Mouse (Mus musculus) T-cell, adult 2 months (primary cell): ENCODE measurements around the gene Pyy.

Source experiments
- DNase-seq: peaks from one replicate; pipeline ENCODE4 v3.0.0; 2022; ENCODE audit warnings: low spot score

Gene Pyy

GRCm38 (mm10) chr11:102095676-102096075, 12.0 kb downstream of the Pyy start:
- DNase-seq: no peak

GRCm38 (mm10) chr11:102089088-102089808, 18.4 kb downstream of the Pyy start:
- peak; percentile 50 for DNase-seq

DNA sequence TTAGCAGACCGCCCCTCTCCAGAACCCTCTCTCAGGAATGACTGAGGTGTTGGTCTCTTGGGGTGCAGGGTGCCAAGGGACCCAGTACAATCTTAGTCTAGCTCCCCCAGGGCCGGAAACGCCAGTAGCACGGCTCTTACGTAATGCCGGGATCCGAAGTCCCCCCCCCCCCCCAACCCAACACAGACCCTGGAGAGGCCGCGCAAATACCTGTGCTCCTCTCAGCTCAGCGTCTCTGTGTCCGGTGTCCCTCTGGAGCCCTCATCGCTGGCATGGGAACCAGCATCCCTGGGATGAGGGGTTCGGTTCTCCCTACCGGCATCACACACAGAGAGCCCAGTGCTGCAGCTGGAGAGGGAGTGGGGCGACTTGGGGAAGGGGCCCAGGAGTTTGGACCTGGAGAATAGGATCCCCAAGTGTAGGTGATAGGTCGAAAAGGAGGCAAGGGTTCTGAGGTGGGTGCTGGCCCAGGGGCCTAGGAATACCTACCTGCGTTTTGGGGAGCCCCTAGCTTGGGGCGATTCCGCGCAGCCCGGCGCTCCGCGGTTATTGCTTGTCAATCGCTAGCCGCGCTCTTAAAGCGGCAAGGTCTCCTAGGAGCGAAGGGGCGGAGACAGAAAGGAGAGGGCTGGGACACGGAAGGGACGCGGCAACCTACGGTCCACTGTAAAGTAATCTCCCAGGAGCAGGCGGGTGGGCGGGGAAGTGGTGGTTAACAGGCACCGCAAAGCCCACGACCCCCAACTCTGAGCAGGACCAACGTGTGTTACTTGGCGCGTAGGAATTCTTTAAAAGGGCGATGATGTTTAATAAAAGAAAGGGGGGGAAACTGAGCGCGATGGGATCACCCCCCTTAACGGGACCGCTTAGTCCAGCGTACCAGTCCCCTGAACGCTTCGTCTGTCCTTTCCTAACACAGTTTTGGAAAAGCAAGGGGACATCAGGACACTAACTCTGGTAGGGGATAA, 19.4 kb downstream of the Pyy start, which contains the start of gene Mpp2:
Mpp2 (minus strand) TSS at position 585 of the 968 bp plus-strand sequence.
- peak; percentile 27 for DNase-seq

DNA sequence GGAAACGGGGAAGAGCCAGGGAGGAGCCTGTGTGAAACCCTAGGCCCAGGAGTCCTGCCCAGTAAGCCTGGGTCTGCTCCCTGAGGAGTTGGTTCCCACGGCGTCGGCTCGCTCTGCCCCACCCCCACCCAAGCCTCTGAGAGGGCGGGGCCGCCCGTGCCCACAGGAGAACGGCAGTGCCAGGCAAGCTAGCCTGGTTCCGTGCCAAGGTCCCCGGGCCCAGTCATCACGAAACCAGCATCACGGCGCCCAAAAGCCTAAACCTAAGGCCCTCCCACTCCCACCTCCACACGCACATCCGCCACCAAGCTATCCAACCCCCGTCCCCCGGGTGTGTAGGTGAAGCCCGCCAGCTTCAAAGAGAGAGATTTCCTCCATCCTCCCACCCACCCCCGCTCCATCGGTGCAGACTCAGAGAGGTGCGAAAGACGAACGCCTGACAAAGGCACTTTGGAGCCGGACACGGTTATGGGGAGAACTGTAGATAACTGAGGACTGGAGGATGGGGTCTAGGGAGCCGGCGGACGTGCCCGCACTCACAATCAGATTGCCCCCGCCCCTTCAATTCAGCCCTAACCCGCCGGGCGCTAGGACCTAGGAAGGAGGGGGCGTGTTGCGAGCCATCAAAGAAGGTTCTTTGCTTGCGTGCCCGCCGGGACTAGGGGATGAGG, 20.4 kb downstream of the Pyy start:
- peak; percentile 89 for DNase-seq

DNA sequence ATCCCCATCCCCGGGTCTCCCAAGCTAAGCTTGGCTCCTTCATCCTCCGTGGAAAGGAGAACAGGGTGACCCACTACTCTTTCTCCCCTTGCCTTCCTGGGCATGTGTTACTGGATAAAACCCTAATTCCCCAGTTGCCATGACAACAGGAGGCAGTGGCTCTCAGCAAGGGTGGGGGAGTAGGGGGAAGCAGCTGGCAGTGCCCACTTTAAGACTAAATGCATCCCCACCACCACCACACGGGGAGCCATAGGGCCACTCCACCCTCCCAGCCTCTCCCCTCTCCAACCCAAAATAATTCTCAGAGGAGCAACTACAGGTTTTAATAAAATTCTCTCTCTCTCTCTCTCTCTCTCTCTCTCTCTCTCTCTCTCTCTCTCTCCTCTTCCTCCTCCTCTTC, 21.3 kb downstream of the Pyy start:
- peak; percentile 18 for DNase-seq

DNA sequence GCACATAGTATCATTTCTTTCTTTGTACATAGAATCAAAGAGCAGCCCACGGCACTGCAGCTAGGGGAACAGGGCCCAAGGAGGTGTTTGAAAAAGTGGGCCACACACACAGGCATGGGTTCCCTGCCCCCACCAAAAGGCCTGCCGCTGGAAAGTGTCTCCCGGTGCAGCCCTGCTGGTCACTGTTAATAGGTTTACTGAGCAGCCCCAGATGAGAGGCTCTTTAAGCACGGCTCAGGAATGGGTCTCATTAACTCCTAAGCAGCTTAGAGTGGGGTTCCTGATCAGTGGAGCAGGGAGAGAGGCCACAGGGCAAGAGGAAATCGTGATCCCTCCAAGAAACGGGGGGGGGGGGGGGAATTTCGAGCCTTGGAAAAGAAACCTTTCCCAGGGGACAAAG, 23.5 kb downstream of the Pyy start:
- no peak for DNase-seq

DNA sequence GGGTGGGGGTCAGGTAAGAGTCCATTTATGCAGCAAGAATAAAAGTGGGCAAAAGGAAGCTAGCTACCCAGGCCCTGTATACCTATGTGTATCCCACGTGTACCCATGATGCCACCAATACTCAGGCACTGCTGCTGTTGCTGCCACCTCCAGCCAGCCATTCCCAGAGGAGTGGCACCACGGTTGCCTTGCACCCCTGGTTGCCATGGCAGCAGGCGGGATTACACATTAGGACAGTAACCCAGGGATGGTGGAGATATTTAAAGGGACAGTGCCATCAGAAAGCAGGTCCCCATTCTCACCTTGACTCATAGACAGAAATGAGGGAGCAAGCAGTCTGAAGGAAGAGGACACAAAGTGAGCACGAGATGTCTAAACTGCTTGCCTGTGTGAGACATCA, 24.4 kb downstream of the Pyy start:
- DNase-seq: no peak

- no peak for DNase-seq
These were observed 25.3 kb downstream of the Pyy start for GRCm38 (mm10) chr11:102082322-102082721.

DNA sequence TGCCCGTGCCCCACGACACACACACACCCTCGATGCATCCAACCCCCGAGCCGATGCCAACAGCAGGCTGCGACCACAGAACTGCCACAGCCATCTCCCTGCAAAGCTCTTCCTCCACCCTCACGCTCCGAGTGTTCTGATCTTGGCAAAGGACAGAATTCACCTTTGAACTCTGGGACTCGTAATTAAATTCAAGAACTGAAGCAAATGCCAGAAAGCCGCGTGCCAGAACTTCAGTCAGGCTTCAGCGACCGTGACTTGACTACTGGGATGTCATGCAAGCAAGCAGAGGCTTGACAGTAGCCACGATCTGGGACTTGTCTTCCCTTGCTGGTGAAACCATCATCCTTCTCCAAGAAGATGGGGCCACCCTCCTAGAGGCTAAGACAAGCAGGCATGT, 33.9 kb downstream of the Pyy start:
- no peak for DNase-seq

- no peak for DNase-seq
These were observed 34.9 kb downstream of the Pyy start for GRCm38 (mm10) chr11:102072729-102073128.

GRCm38 (mm10) chr11:102070426-102070825, 37.2 kb downstream of the Pyy start:
- DNase-seq: no peak

DNA sequence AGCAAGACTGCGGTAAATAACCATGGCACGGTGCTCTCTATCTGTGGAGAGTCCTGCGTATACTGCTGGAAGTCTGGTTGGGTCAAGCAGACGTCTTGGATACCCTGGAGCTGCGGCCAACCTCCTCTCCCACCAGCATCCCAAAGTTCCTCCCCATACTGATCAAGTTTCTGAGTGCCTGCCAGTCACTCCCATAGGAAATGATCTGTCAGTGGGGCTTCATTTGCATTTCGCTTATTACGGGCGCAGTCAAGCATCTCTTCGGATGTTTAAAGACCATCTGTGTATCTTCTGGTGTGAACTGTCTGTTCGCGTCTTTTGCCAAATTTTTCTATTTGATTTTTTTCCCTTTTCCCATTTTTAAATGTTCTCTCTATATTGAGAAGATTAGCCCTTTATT, 38.0 kb downstream of the Pyy start:
- no peak for DNase-seq

DNA sequence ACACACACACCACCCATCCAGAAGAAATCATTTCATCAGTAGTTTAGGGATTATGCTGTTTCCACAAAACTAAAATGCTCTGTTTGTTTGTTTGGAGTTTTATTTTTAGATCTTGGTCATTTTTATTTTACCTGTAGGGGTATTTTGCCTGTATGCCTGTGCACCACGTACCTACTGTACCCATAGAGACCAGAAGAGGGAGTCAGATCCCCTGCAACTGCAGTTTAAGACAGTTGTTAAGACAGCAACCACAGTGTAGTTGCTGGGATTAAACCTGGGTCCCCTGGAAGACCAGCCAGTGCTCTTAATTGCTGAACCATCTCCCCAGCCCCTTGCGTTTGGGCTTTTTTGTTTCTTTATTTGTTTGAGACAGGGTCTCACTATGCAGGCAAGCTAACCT, 38.7 kb downstream of the Pyy start:
- no peak for DNase-seq

DNA sequence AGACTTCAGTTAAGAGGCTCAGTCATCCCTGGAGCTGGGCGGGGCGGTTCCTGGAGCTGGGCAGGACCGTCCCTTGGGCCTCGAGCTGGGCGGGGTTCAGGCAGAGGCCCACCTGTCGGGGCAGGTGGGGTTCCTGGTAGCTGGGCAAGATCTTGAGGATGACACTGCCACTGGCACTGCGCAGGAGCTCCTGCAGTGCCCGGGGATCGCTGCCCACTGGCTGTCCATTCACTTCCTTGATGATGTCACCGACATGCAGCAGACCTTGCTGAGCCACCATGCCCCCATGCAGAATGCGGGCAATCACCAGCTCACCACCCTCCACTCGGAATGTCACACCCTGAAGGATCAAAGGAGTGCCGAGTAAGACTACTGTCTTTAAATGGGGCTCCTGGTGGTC, 44.6 kb downstream of the Pyy start:
- no peak for DNase-seq

GRCm38 (mm10) chr11:102061941-102062473, 45.6 kb downstream of the Pyy start:
- DNase-seq: no peak

DNA sequence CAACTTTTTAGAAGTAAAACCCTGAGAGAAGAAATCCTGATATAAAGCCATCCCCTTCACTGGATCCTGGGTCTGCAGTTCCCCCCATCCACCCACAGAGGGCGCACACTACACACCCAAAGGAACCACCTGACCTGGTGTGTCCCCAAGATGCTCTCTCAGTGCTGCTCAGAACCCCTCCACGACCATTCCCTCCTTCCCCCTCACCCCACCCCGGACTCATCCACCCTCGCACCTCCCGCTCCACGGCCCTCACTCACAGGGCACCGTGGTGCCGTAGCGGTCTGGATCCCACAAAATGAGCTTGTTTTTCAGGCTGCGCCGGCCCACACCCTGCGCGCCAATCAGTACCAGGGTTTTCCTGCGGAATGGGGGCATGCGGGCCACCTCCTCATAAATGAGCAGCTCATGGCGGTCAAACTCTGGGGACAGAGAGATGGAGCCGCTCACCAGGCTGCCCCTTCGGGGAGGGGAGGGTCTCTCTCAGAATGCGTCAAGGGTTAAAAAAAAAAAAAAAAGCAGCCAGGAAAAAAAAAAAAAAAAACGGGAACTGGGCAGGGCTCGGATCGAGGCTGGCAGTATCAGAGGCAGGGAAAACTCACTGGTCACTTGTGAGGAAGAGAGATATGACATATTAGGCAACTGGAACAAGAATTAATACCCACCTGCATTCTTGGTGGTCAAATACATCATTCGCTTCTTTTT, 46.2 kb downstream of the Pyy start:
- DNase-seq: peak; percentile 51
